In genomic region chr8:10072347-10072746, GRCm38 (mm10) we compare ENCODE assay signal across 21 mouse cellular contexts.
"Had no signal": no experiment of that assay in that cellular context is flagged by ENCODE, and none has a peak within 500 bp of the region (broad histone marks: within the 10 kb centered on the region; RNA-seq: fewer than 3 reads in every experiment).

No protein-coding gene starts in this region.

- H3K4me3 ChIP-seq: lung, embryonic 15.5 days; megakaryocyte, embryonic 14.5 days; midbrain, embryonic 13.5 days; midbrain, embryonic 15.5 days; neural tube, embryonic 13.5 days; neural tube, embryonic 15.5 days had no signal

- H3K36me3 ChIP-seq: lung, embryonic 15.5 days; midbrain, embryonic 13.5 days; midbrain, embryonic 15.5 days; neural tube, embryonic 13.5 days; neural tube, embryonic 15.5 days had no signal

- H3K9me3 ChIP-seq: lung, embryonic 15.5 days; megakaryocyte, embryonic 14.5 days; midbrain, embryonic 13.5 days; midbrain, embryonic 15.5 days; neural tube, embryonic 13.5 days; neural tube, embryonic 15.5 days had no signal

- DNase-seq: liver, postnatal 0 days; lung, adult 2 months; lung, postnatal 14 days; lung, postnatal 36 days; retina, postnatal 1 day; right cerebral cortex, adult 18-20 months; right cerebral cortex, postnatal 25 days; right cerebral cortex, postnatal 4 days; spleen, adult 18-20 months; thymus, adult 18-20 months; thymus, postnatal 14 days; thymus, postnatal 36 days had no signal

- H3K4me2 ChIP-seq: lung, embryonic 15.5 days; midbrain, embryonic 11.5 days; midbrain, embryonic 13.5 days; midbrain, embryonic 15.5 days; neural tube, embryonic 13.5 days; neural tube, embryonic 15.5 days had no signal

- ATAC-seq: liver, postnatal 0 days; lung, postnatal 0 days; midbrain, embryonic 13.5 days; midbrain, embryonic 15.5 days had no signal

- H3K9ac ChIP-seq: liver, postnatal 0 days; lung, embryonic 15.5 days; midbrain, embryonic 13.5 days; midbrain, embryonic 15.5 days; neural tube, embryonic 13.5 days; neural tube, embryonic 15.5 days had no signal

- H3K27me3 ChIP-seq: lung, embryonic 15.5 days; megakaryocyte, embryonic 14.5 days; midbrain, embryonic 13.5 days; midbrain, embryonic 15.5 days; neural tube, embryonic 13.5 days; neural tube, embryonic 15.5 days had no signal

- H3K4me1 ChIP-seq: lung, embryonic 15.5 days; megakaryocyte, embryonic 14.5 days; midbrain, embryonic 13.5 days; midbrain, embryonic 15.5 days; neural tube, embryonic 13.5 days; neural tube, embryonic 15.5 days had no signal

- H3K27ac ChIP-seq: lung, embryonic 15.5 days; macrophage; midbrain, embryonic 13.5 days; midbrain, embryonic 15.5 days; neural tube, embryonic 13.5 days; neural tube, embryonic 15.5 days had no signal
